Mouse (Mus musculus): ENCODE measurements at regions not wholly inside any gene's neighbourhood (a gene's known extent, or its start where the extent isn't known, plus 50 kb on each side); places are given as distances from the start of the nearest gene placed in this dataset.

GRCm38 (mm10) chr10:25032625-25033024, 105.3 kb upstream of the Arg1 start:
- DNase-seq (ENCODE audit: low spot score in 2 of 2), result no peak

DNA sequence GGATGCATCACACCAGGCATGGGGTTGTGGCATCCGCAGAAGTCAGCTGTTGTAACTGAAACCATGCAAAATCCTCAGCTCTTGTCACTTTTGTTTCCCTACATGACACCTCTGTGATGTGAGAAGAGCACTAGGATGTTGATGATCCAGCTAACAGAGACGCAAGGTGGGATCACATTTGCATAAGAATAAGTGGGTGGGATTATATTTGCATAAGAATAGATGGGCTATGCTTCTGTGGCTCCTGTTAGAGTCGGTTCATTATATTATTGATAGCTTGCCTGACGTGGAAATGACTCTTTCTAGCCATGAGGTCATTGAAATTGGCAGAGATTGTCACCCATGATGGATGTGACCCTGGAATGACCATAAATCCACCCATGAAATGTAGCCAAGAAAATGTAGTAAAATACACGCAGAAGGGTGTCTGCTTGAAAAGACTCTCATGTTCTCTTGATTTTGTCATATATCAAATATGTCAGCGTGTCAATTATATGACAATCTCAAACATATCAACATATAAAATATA, 102.2 kb upstream of the Arg1 start:
- no peak for DNase-seq (ENCODE audit: low spot score in 2 of 2)

GRCm38 (mm10) chr10:25023601-25024157, 96.4 kb upstream of the Arg1 start:
- DNase-seq (ENCODE audit: low spot score in 2 of 2), result peak in 1 of 2 experiments; percentile 61

DNA sequence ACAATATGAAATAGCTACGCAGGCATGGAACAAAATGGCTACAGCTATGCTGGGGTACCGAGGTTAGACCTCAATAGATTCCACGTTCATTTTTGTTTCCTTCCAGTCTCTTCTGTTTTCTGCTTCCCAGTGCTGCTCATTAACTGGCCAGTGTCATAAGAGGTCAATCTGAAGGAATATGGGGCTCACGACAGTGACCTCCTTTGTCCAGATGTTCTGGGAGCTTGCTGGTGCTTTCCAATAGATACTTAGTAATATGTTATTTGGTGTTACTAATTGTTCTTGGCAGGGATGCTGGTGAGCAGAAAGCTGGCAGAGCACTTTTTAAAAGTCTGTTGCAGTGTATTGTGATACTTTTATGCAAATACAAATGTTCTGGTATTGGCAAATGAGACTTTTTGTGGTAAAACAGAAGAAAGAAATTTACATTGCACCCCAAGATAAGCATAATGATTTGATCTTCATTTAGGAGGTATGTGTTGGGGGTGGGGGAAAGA, 95.8 kb upstream of the Arg1 start:
- no peak for DNase-seq (ENCODE audit: low spot score in 2 of 2)

- no peak for DNase-seq (ENCODE audit: low spot score in 2 of 2)
Observed at GRCm38 (mm10) chr10:25018946-25019345, 91.7 kb upstream of the Arg1 start.

DNA sequence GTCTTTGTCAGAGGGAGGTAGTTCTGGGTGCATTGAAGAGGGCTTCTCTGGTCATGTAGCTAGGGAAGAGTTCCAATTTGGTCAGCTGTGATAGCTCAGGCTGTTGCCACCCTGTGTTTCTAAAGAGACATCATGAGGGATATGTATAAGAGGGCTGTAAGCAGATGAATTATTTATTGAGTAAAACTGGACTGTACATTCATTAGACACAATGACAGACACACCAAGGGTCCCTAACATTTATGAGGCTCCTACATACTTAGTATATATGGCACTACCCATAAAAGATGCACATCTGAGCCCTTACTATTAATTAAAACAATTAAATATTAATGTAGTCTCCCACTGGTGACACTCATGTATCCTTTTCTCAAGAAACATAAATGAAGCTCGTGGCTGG, 90.6 kb upstream of the Arg1 start:
- no peak for DNase-seq (ENCODE audit: low spot score in 2 of 2)

GRCm38 (mm10) chr10:25016110-25016509, 88.8 kb upstream of the Arg1 start:
- DNase-seq (ENCODE audit: low spot score in 2 of 2), result no peak

DNA sequence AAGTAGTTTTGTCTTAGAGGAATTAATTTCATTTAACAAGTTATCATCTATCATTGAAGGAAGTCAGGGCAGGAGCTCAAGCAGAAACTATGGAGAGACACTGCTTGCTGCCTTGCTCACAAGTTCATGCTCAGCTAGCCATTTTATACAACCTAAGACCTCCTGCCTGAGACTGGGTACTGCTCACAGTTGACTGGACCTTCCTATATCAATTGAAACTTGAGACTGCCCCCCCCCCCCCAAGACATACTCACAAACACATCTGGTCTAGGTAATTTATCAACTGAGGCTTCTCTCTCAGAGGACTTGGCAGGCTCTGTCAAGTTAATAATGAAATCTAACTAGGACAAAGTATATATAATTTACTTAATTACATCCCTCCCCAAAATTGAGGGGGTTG, 84.8 kb upstream of the Arg1 start:
- DNase-seq (ENCODE audit: low spot score in 2 of 2), result no peak

DNA sequence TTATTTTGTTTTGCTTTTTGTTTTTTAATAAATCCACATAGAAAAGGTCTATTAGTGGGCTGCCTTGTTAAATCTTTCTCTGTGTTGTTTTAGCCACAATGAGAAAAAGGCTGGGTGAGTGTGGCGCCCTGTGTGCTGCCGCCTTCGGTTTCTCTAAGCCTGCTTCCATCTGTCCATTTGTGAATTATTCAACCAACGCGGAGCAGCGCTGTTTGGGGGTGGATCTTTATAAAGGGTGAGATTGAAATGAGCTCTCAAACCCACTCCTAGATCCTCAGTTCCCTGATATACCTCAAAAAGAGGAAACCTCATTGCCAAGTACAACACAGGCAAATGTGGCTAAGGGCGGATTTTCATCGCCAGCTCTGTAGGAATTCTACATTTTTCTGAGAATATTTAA, 74.0 kb upstream of the Arg1 start:
- peak; percentile 66 to 79 for DNase-seq (ENCODE audit: low spot score in 2 of 2)

DNA sequence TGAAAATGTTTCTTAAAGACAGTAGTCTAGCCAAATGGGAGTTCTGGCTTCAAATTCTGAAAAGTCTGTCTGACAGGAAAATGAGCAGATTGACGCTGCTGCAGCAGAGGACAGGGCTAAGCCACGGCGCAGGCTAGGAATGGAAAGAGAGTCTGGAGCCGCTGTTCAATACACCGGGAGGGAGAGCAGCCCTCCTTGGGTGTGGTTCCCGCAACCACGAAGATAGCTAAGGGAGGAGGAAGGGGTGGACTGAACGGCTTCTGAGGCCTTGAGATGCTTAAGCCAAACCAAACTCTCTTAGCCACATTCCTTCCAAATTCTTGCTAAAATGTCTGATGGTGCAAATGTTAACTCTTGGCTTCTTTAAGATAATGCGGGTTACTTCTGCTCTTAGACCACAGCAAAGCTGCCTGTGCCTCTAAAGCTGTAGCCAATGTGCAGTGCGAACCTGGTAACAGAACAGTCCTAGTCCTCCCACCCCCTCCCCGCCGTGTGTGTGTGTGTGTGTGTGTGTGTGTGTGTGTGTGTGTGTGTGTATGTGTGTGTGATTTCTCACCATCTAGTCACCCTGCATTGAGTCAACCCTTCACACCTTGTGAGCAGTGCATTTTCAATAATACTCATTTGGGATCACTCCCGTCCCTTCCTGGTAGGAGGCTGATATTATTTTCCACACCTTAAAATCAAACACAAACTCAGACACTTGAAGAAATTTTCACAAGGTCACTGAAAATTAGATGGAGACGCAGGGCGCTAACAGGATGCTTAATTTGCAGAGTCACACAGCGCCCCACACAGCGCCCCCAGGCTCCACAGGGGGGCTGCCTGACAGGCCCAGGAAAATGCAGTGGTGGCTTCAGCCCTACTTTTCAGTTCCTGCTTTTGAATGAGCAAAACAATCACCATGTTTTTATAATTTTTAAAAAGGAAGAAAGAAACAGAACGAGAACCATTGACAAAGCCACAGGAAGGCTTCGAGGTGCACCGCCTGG, 73.2 kb upstream of the Arg1 start:
- DNase-seq (ENCODE audit: low spot score in 2 of 2), result peak in 1 of 2 experiments; percentile 34

GRCm38 (mm10) chr10:24999807-25000206, 72.5 kb upstream of the Arg1 start:
- DNase-seq (ENCODE audit: low spot score in 2 of 2), result no peak

DNA sequence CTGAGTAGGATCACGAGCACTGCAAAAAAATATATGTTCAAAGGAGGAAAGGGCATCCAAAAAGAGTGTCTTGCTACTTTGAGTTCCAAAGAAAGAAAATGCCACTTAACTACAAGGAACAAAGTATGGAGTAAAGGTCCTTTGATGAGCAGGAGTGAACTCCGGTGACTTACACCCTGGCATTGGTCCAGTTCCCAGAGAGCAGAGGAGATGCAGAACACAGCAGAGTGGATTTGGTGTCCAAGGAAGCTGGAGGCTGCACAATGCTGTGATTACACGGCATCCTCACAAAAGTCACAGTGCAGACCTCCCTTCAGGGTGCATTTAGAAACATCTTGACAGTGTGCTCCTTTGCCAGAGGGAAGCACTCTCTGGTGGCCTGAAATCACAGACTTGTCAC, 70.4 kb upstream of the Arg1 start:
- DNase-seq (ENCODE audit: low spot score in 2 of 2), result no peak

DNA sequence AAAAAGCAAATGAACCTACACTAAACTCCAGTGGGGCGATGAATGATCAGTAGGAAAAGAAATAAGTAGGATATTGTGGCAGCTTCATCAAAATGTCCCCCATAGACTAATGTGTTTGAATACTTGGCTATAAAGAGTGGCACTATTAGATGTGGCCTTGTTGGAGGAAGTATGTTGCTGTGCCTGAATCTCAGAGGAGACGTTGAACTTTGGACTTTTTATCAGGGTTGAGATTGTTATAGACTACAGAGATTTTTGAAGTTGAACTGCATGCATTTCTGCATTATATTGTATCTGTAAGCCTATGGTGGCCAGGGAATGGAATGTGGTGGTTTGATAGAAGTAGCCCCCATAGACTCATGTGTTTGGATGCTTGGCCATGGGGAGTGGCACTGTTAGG, 68.5 kb upstream of the Arg1 start:
- no peak for DNase-seq (ENCODE audit: low spot score in 2 of 2)

- DNase-seq (ENCODE audit: low spot score in 2 of 2), result no peak
Observed at GRCm38 (mm10) chr10:24989965-24990653, 62.8 kb upstream of the Arg1 start.

GRCm38 (mm10) chr10:24984801-24985200, 57.5 kb upstream of the Arg1 start:
- DNase-seq (ENCODE audit: low spot score in 2 of 2), result peak; percentile 65 to 70

- DNase-seq (ENCODE audit: low spot score in 2 of 2), result no peak
Observed at GRCm38 (mm10) chr10:24981763-24982162, 54.5 kb upstream of the Arg1 start.

Data from frontal cortex, postnatal 36 days (tissue).